Mouse (Mus musculus) neural tube, embryonic 12.5 days (tissue): ENCODE results near the gene Cyp1a1. TPM values are rescaled to one million over a fixed set of nuclear protein-coding genes. Genes with fewer than 3 reads are reported as not detected.

Experiments used
- ATAC-seq: fragments of 200-750 bp; cut with Nextera tagmentation; 2 replicates; pipeline ENCODE4 v1.8.0; 2017; ENCODE audit warnings: low read depth, mild to moderate bottlenecking, moderate TSS enrichment, moderate library complexity; ENCODE audit not compliant: low FRiP score
- H3K27ac ChIP-seq: fragments of 300-500 bp; sonication (generic); 2 replicates; pipeline ENCODE4 v1.5.1; 2016
- H3K27me3 ChIP-seq: fragments of 300-500 bp; sonication (generic); replicated peaks from 2 replicates; pipeline ENCODE4 v1.6.1; 2016; ENCODE audit warnings: mild to moderate bottlenecking
- H3K36me3 ChIP-seq: fragments of 300-500 bp; sonication (generic); 2 replicates; pipeline ENCODE4 v1.6.1; 2016; ENCODE audit warnings: mild to moderate bottlenecking
- H3K4me1 ChIP-seq: fragments of 300-500 bp; sonication (generic); 2 replicates; pipeline ENCODE4 v1.6.1; 2016
- H3K4me2 ChIP-seq: fragments of 300-500 bp; sonication (generic); replicated peaks from 2 replicates; pipeline ENCODE4 v1.6.1; 2016; ENCODE audit warnings: mild to moderate bottlenecking
- H3K4me3 ChIP-seq: fragments of 300-500 bp; sonication (generic); 2 replicates; pipeline ENCODE4 v1.5.1; 2016
- H3K9ac ChIP-seq: fragments of 300-500 bp; sonication (generic); 2 replicates; pipeline ENCODE4 v1.6.1; 2016; ENCODE audit warnings: mild to moderate bottlenecking
- H3K9me3 ChIP-seq: fragments of 300-500 bp; sonication (generic); 2 replicates; pipeline ENCODE4 v1.6.1; 2016; ENCODE audit warnings: mild to moderate bottlenecking
- WGBS: fragments of 180-500 bp; shearing (Covaris S2); methylation state at CpG from one replicate; pipeline ENCODE4 v1.1.7; 2016; 5-methylcytosine and 5-hydroxymethylcytosine counted together
- polyA plus RNA-seq: library from polyadenylated mRNA; unstranded; fragments of >200 nt; fragmentation: Nextera tagmentation; extraction: Ambion mirVana; gene quantifications from 2 replicates; pipeline ENCODE4 v1.2.1, GENCODE M21; 2016

The Cyp1a1 gene
- not detected in 2 replicates for polyA plus RNA-seq

- H3K9me3 ChIP-seq, result no peaks in the 10 kb centered on the region
- no peak within 1 kb of the TSS for H3K4me3 ChIP-seq
- 90% methylated on average over 2 of the region's 2 CpGs for WGBS
- H3K4me2 ChIP-seq, result no peak within 1 kb of the TSS
- H3K27me3 ChIP-seq, result no peaks in the 10 kb centered on the region
- H3K4me1 ChIP-seq, result no peaks in the 10 kb centered on the region
- H3K36me3 ChIP-seq, result no peaks in the 10 kb centered on the region
- no peak within 1 kb of the TSS for H3K27ac ChIP-seq
- no peak for ATAC-seq
- no peak within 1 kb of the TSS for H3K9ac ChIP-seq
Observed at GRCm38 (mm10) chr9:57687751-57688150, at the start of gene Cyp1a1. Cyp1a1 (plus strand) TSS chr9:57687928.

DNA sequence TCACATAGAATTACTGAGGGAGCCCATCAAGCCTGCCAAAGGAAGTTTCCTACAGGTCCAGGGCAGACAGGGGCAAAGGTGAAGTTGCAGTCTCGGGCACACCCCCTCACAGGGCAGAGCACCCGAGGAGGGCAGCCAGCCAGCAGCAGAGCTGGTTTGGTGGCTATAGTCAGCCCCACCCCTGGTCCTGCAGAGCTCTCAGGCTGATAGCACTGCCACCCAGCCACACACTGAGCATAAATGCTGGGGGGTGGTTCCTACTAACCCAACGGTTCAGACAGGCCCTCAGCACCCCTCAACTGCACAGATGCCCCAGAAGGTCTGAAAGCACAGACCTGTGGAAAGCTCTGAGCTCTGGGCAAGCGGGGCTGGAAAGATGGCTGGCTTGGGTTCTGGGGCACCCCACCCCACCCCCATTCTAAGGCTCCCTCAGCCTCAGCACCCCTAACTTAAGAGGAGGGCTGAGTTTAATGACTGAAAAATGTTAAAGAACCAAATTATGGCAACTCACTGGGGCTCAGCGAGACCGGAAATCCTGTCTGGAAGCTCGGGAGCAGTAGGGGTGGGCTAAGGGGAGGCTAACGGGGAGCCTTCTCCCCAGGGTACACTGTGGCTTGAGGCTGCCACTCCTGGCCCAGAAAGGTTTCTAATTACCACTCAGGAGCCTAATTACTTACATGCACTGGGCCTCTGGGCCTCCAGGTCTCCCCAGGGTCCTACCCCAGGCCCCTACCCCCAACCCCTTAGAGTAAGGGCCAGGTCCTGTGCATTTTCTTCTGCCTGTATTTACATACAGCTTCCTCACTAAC, 48.9 kb upstream of the Cyp1a1 start:
- Histone ChIP-seq H3K36me3 (peaks cover 13% of the 10 kb centered on the region), H3K27me3 (no peaks in the 10 kb centered on the region), H3K4me2 (peak overlapping the region; percentile 37), H3K9ac (peak overlapping the region; percentile 2; the same call in 1 of the 2 replicates), H3K27ac (no peak overlapping the region), H3K9me3 (no peaks in the 10 kb centered on the region), H3K4me3 (no peak overlapping the region), H3K4me1 (peaks cover 74% of the 10 kb centered on the region)
- ATAC-seq, result no peak
- 43% methylated on average over 8 of the region's 8 CpGs for WGBS

DNA sequence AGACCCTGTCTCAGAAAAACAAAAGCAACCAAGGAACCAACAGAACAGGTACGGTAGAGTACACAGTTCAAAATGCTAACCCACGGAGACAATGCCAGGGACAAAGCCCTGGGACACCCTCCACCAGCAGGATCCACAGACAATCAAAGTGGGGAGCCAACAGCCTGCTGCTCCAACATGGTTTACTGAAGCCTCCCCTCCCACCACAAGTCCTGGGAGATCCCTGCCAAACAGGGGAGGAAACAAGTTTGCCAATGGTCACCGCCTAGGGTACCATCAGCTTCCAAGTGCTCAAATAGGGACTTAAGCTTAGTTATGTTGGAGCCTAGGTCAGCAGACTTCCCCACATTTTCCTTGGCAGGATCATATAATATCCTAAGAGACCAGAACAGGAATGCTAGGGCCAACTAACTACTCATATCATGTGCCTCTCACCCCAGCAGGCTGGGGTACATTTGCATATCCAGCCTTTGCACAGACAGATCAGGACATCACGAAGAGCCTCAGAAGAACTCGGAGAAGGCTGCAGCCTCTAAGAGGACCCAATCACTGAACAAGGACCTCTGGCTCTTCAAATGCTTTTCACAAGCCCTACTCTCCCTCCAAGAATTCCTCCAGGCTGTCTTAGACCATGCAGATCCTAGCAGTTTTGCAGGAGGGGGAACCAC, 47.9 kb upstream of the Cyp1a1 start:
- H3K27me3 ChIP-seq, result no peaks in the 10 kb centered on the region
- peak overlapping the region; percentile 5; the same call in 1 of the 2 replicates for H3K27ac ChIP-seq
- no peaks in the 10 kb centered on the region for H3K9me3 ChIP-seq
- WGBS, result 74% methylated on average over 5 of the region's 5 CpGs
- H3K9ac ChIP-seq, result peak overlapping the region; percentile 42; the same call in 1 of the 2 replicates
- peaks cover 74% of the 10 kb centered on the region for H3K4me1 ChIP-seq
- H3K4me3 ChIP-seq, result no peak overlapping the region
- H3K36me3 ChIP-seq, result peaks cover 9% of the 10 kb centered on the region; the same call in 1 of the 2 replicates
- ATAC-seq, result no peak
- H3K4me2 ChIP-seq, result peak overlapping the region; percentile 44

DNA sequence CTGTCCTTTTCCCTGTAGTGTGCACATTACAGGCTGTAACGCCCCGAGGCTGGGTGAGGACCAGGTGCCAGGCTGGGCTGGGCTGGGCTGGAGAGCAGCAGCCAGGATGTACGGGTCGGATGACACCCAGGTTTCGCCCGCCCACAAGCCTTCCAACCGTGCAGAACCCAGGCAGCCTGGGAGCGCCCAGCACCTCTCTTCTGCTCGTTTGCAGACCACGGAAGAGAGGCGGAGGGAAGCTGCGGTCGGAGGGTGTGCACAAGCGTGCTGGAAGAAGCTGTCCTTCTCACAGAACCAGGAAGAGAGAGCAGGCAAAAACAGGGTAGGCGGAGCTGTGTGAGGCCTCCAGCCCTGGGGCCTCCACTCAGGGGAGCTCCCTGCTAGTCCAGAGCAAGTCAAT, 47.3 kb upstream of the Cyp1a1 start:
- Histone ChIP-seq H3K4me3 (no peak overlapping the region), H3K27ac (peak overlapping the region; percentile 5; the same call in 1 of the 2 replicates), H3K9ac (peak overlapping the region; percentile 42; the same call in 1 of the 2 replicates), H3K4me1 (peaks cover 74% of the 10 kb centered on the region), H3K4me2 (peak overlapping the region; percentile 44), H3K9me3 (no peaks in the 10 kb centered on the region), H3K36me3 (peaks cover 9% of the 10 kb centered on the region; the same call in 1 of the 2 replicates), H3K27me3 (no peaks in the 10 kb centered on the region)
- 28% methylated on average over 15 of the region's 15 CpGs for WGBS
- ATAC-seq, result no peak

DNA sequence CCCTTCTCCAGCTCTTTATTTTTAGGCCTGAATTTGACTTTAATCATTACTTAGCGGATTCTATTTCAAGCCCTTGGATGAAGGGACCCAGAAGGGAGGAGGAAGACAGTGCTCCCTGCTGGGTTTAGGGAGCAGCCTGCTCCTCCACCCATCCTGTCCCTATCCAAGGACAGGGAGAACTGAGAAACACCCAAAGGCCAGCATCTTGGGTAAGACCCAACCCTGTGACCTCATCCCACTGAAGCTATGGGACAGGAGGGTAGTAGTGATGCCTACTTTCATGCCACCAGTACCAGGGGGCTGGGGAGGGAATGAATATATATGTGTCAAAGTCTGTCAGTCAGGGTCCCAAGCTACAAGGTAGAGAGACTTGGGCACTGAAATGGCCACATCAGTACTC, 46.7 kb upstream of the Cyp1a1 start:
- no peak overlapping the region for H3K9ac ChIP-seq

GRCm38 (mm10) chr9:57641775-57642550, 45.8 kb upstream of the Cyp1a1 start:
- Histone ChIP-seq H3K4me3 (no peak overlapping the region), H3K36me3 (peaks cover 9% of the 10 kb centered on the region; the same call in 1 of the 2 replicates), H3K9me3 (no peaks in the 10 kb centered on the region), H3K4me1 (peaks cover 78% of the 10 kb centered on the region), H3K9ac (no peak overlapping the region), H3K27ac (no peak overlapping the region), H3K27me3 (no peaks in the 10 kb centered on the region), H3K4me2 (peak overlapping the region; percentile 94)
- 87% methylated on average over 13 of the region's 13 CpGs for WGBS
- ATAC-seq, result no peak

More for the DNA sequence above, 46.7 kb upstream of the Cyp1a1 start:
- Histone ChIP-seq H3K4me2 (peak overlapping the region; percentile 44; the same call in 1 of the 2 replicates), H3K36me3 (peaks cover 9% of the 10 kb centered on the region; the same call in 1 of the 2 replicates), H3K4me1 (peaks cover 78% of the 10 kb centered on the region), H3K4me3 (no peak overlapping the region), H3K27ac (no peak overlapping the region), H3K27me3 (no peaks in the 10 kb centered on the region), H3K9me3 (no peaks in the 10 kb centered on the region)
- no peak for ATAC-seq
- WGBS, result 81% methylated on average over 1 of the region's 1 CpGs

DNA sequence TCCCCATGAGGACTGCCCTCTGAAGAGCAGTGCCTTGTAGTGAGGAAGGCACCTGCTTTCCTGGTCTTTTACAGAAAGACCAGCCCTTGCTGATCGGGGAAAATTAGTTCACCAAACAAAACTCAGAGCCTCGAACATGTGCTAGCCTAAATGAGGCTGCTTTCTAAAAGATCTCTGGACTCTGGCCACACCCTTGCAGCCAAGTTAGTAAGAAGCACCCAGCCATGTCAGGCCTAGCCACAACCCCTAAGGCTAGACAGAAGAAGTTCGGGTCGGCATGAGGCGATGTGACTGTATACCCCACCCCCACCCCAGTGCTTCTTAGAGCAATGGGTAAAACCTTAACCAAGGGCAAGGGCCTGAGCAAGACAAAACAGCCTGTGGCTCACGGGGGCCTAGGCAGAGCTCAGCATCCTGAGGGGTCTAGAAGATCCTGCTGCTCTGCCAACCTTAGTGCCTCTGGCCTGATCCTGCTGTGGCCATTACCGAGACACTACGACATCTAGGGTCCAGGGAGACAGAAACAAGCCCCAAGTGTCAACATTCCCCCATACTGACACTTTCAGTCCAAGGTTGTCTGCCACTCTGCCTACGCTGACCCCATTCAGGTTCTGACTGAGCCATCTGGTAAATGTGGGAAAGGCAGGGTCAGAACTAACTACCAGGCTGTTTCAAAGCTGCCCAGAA, 44.4 kb upstream of the Cyp1a1 start:
- peak overlapping the region; percentile 94 for H3K4me2 ChIP-seq
- peaks cover 9% of the 10 kb centered on the region; the same call in 1 of the 2 replicates for H3K36me3 ChIP-seq
- no peak overlapping the region for H3K27ac ChIP-seq
- no peaks in the 10 kb centered on the region for H3K27me3 ChIP-seq
- ATAC-seq, result no peak
- peak overlapping the region; percentile 99 for H3K9ac ChIP-seq
- WGBS, result 76% methylated on average over 9 of the region's 9 CpGs
- no peaks in the 10 kb centered on the region for H3K9me3 ChIP-seq
- peaks cover 67% of the 10 kb centered on the region for H3K4me1 ChIP-seq
- H3K4me3 ChIP-seq, result peak overlapping the region; percentile 99

DNA sequence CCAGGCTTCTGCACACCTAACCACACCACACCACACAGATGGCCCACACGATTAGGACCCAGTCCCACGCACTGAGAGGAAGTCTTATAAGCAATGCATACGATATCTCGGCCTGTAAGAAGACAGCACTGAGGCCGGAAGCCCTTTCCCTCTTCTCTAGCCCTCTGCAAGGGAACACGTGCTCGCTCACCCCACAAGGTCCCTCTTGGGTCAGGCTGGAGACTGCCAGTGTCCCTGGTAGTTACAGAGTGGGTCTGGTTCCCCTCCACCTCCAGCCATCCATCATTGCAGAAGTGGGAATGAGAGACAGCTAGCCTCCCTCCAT, 43.9 kb upstream of the Cyp1a1 start:
- Histone ChIP-seq H3K9me3 (no peaks in the 10 kb centered on the region), H3K4me1 (peaks cover 62% of the 10 kb centered on the region), H3K4me3 (peak overlapping the region; percentile 99), H3K27ac (no peak overlapping the region), H3K36me3 (peaks cover 9% of the 10 kb centered on the region; the same call in 1 of the 2 replicates), H3K4me2 (peak overlapping the region; percentile 94), H3K9ac (peak overlapping the region; percentile 99), H3K27me3 (no peaks in the 10 kb centered on the region)
- 64% methylated on average over 7 of the region's 7 CpGs for WGBS
- ATAC-seq, result no peak

- under 1% methylated on average over 18 of the region's 18 CpGs for WGBS
- peak overlapping the region; percentile 99 for H3K4me3 ChIP-seq
- no peak overlapping the region for H3K27ac ChIP-seq
- peak overlapping the region; percentile 94 for H3K4me2 ChIP-seq
- H3K4me1 ChIP-seq, result peaks cover 55% of the 10 kb centered on the region
- H3K27me3 ChIP-seq, result no peaks in the 10 kb centered on the region
- peak overlapping the region; percentile 99 for H3K9ac ChIP-seq
- ATAC-seq, result peak; percentile 32; the same call in 1 of the 2 replicates
- H3K9me3 ChIP-seq, result no peaks in the 10 kb centered on the region
- H3K36me3 ChIP-seq, result peaks cover 9% of the 10 kb centered on the region; the same call in 1 of the 2 replicates
Observed at GRCm38 (mm10) chr9:57644442-57644943, 43.2 kb upstream of the Cyp1a1 start.

- Histone ChIP-seq H3K9ac (peak overlapping the region; percentile 99), H3K36me3 (peaks cover 9% of the 10 kb centered on the region; the same call in 1 of the 2 replicates), H3K27ac (peak overlapping the region; percentile 84), H3K4me3 (peak overlapping the region; percentile 99), H3K9me3 (no peaks in the 10 kb centered on the region), H3K4me2 (peak overlapping the region; percentile 94), H3K27me3 (no peaks in the 10 kb centered on the region), H3K4me1 (peaks cover 48% of the 10 kb centered on the region)
- peak; percentile 81 for ATAC-seq
- under 1% methylated on average over 81 of the region's 85 CpGs for WGBS
Observed at GRCm38 (mm10) chr9:57644944-57645893, 42.5 kb upstream of the Cyp1a1 start.
